Mouse (Mus musculus) gastrocnemius, adult 18-20 months (tissue): Measurements from ENCODE around the gene Fa2h. TPM values are rescaled to one million over a fixed set of nuclear protein-coding genes. Genes with fewer than 3 reads are reported as not detected.
A peak's percentile ranks its signal among the peaks of the same experiment; 100 is the strongest.

ENCODE experiments used
- DNase-seq: peaks from one replicate; pipeline ENCODE4 v3.0.0; 2021; ENCODE audit warnings: low spot score
- long read RNA-seq, 2 experiments: library from polyadenylated mRNA; stranded (forward); transcript quantifications; one replicate each; pipeline ENCODE4 v2.0.0; 2021
- total RNA-seq, 2 experiments: library from RNA; stranded (reverse); gene quantifications; 2 replicates each; pipeline ENCODE4 v1.2.3; 2021

The Fa2h gene
- total RNA-seq: under 1 TPM; 0.66 to 0.88 TPM
- long read RNA-seq, experiment 1, partial matches to known transcripts: 0 of 1 reads
- long read RNA-seq, experiment 1, other reads (novel, unspliced or antisense): 0 of 1 reads
- long read RNA-seq, experiment 2: 0 reads

DNA sequence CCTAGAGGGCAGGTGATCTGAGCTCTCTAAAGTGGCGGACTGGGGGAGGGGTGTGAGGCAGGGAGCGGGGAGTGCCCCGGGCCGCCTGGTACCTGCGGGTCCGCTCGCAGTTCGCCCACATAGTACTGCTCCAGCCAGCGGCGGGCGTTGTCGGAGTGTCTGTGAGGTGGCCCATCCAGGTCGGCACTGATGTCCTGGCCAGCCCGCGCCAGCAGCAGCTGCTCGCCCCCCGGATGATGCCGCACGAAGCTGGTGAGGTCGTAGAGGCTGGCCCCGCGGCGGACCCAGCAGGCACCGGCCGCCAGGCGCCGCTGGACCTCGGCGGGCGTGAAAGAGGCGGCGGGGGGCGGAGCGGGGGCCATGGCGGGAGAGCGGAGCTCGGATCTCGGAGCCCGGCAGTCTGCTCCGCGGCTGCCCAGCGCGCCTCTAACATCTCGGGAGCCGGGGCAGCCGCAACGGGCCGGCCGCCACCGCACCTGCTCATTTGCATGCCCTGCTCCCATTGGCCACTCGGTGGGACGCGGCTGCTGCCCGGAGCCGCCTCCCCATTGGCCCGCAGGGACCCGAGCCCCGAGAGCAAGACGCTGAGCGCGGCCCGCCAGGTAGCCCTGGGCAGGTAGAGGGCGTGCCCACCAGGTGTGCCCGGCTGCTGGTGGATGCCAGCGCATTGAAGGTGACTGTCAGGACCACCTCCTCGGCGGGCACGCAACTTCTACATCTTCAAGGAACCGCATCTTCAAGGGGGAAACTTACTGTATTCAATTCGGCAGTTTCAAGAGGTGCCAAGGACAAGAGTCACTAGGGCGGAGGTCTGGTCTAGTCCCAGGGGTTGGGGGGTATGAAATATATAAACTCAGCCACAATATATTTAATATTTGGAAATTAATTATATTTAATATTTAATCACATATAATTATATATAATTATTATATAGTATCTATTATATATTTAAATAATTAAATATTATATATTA, at the start of gene Fa2h:
Fa2h (minus strand) TSS at position 434 of the 973 bp plus-strand sequence.
- DNase-seq: peak; percentile 49

DNA sequence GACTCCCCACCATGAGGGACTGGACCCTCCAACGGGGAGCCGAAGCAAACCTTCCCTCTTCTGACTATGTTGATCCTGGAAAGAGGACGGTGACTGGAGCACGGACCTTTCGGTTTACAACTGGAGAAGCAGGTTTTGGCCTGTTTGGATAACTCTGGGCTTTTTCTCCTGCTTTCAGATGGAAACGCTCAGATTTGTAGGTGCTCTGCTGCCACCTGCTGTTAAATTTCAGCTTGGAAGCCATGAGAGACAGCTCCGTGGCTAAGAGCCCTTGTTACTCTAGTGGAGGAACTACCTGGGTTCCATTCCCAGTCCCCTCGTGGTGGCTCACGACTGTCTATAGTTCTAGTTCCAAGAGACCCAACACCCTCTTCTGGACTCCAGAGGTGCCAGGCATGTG, 45.6 kb upstream of the Fa2h start:
- DNase-seq: peak; percentile 51

DNA sequence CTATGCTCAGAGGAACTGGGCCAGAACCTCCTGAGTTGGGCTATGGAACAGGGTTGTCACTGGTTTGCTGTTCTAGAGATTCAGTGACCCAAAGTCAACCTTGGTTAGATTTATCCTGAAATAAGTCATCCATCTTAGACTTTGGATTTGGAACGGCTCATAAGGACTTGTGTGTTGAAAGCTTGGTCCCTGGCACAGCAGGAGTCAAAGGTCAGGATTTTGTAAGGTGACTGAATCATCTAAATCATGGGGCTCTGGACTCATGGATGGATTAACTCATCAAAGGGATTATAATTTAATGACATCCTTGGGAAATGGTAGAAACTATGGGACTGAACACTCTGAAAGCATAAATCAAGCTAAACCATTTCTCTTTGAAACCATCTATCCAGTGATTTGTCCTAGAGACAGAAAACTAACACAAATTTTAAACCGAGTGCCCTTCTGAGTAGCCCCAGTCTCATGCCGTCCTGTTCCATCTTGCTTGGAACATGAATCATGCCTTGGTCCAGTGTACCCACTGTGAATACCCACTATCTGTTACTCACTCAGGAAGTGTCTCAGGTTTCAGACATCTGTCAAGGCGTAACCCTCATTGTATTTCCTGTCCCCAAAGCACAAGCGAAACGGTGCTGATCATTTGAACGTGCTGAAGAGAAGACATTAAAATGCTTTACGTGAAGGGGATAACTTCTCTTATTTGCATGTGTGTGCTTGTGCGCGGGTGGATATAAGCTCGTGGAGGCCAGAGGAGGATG, 41.6 kb upstream of the Fa2h start:
- DNase-seq: no peak

DNA sequence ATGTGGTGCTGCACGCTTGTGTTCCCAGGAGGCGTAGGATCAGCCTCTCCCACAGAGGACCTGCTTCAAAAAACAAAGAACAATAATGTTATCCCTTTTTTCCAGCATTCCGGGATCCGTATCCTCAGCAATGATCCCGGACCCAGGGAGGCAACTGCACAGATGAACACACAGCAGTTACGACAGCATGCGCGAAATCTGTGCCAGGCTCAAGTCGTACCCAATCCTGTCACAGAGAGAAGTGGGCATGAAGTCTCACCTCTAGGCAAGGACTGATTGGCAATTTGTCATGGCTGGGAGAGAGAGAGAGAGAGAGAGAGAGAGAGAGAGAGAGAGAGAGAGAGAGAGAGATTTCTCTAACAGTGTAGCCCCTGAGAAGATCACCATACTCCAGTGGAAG, 31.0 kb upstream of the Fa2h start:
- DNase-seq: no peak

DNA sequence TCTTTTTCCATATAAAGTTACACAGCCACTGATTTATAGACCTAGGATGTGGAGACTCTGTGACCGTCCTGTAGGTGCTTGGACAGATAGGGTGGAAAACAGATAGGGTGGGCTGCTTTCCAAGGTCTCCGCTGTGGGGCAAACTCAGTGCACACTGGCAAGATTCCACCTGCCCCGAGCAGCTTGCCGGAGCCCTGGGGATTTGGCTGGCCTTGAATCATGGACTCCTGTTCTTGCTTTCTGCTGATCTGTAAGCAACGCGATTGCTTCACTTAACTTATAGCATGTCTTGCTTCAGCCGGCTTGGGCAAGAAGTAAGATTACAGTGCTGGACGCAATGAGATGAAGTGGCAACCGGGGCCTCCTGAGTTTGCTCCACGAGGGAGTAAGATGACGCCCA, 30.6 kb upstream of the Fa2h start:
- DNase-seq: no peak

DNA sequence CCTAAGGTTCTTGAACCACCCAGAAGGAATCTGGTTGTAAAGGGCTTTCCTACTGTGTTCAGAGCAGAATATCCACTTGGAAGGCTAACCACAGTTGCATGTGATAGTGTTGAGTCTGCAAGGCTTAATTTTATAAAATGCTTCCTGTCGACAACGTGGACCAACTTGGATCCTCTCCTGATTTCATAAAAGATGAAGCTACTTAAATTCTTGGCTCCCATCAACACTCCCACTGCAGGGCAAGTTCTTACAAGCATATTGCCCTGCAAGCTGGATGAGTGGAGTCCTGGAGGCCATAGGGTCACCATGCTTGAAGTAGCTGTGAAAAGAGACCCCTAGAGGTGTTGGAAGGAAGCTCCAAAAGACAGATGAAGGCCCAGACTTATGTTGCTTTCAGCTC, 29.0 kb upstream of the Fa2h start:
- DNase-seq: no peak

DNA sequence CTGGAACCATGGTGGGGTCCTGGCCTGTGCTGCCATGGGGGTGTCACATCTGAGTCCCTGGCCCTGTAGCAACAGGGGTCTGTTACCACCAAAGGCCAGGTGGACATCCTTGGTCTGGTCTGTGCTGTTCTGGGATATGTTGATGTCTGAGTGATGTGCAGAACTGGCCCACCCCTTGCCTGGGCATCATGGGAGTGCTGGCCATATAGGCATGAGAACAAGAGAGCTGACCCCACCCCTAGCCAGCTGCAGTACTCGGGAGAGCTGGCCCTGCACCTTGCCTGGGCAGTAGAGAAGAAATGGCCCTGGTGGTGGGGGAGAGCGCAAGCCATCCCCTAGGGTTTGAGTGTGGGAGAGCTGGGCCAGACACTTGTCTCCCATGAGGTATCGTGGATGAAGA, 25.5 kb upstream of the Fa2h start:
- no peak for DNase-seq

DNA sequence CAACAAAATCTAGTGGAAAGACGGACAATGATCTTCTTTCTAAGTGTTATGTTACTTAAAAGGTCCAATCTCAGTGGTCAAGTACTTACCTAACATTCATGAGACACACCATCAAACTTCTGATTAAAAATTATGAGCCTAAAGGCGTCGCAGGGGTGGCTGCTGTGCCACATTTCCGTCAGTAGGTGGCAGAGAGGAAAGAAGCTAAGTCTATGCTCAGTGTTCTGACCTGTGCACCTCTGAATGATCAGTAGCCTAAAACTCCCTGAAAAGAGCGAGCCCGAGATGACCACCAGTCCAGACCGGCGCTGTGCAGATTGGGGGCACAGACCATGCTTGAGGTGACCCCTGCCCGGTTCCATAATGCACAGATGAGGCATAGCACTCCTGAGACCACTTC, 25.0 kb upstream of the Fa2h start:
- DNase-seq: peak; percentile 13

DNA sequence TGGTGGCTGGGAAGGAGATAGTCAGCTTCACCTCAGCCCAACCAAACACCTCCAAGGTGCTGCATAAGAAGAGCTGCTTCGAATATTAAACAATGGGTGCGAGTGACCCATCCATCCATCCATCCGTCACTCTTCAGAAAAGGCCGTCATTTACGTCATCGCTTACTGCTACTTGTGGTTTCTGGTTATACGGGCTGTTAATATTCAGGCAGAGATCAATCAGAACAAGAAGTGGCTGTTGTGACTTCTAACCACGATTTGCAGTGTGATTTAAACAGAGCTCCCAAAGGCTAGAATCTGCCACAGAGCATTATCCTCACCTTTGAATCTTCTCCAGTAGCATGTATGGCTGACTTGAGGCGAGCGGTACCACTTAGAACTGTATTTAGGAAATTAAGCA, 23.6 kb upstream of the Fa2h start:
- no peak for DNase-seq

DNA sequence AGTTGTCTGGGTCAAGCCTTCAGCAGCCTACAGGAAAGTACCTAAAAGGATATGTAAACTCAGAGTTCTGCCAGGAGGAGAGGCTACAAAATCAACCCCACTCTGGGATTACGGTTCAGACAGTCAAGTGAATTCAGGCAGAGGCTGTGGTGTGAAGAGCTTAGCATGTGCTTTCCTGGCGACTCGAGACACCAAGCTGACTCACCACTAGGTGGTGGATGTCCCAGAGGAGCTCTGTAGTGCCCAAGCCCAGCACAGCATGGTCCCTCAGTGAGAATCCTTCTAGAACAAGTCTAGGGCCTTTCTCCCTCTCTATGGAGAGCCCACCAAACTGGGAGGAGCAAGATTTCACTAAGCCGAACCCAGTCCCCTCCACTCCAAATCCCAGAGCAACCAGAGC, 9.8 kb upstream of the Fa2h start:
- DNase-seq: no peak

DNA sequence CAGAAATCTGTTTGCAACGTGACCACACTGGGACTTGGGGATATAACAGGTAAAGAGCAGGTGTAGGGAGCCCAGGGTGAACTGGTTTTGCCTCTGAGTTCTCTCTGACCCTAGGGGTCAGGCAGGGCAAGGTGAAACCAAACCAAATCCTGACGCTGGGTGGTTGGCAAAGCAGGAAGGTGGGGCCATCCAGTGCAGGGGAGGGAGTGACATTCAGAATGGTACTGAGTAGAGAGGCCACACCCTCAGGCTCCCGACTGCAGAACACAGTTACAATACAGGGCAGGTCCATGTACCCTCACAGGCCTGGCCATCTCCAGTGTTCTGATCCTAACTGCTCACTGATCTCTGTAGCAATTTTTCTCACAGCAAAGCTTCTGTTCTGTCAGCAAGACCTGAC, 2.4 kb downstream of the Fa2h start:
- DNase-seq: no peak

DNA sequence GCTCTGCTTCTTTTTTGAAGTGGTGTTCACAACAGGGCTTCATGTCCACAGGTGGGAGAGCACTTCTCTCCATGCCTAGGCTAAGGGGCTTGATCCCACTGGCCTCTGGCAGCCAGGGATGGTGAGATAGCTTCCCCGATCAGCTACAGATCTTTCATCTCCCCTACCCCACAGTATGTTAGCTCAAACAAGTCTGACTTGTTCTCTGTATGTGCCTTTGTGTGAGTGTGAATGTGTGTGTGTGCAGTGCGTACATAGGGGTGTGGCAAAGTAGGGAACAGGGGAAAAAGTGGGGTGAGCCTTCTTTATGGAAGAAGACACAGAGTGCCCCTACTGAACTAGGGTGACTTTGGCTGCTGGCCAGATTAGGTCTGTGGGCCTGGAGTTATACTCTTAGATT, 2.8 kb downstream of the Fa2h start:
- DNase-seq: no peak

DNA sequence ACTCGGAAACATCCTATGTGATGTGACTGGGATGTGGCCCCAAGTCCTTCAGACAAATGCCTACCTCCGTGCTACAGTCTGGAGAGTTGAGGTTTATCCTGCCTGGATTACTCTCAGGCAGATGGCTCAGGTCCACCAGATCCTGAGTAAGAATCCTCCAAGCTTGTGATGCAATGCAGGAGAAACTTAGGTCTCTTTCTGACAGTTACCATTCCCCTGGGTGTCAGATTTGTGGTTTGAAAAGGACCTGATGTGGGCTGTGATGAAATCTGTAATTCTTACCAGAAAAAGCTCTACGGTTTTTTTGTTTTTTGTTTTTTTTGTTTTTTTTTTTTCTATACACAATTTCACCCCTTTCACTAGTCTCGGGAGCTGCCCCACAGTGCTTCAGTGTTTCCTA, 4.0 kb downstream of the Fa2h start:
- no peak for DNase-seq

DNA sequence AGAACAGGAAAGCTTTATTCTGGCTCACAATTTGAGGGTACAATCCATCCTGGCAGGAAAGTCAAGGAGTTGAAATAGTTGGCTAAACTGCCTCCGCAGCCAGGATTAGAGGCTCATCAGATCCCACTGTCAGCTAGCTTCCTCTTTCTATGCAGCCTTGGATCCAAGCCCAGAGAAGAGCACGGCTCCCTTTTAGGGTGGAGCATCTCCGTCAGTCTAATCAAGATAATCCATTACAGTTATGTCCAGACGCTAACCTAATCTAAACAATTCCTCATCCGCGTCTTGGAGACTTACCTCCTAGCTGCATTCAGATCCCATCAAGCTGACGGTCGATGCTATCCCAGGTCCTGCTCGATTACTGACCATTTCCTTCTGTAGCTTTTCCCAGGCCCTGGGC, 7.7 kb downstream of the Fa2h start:
- DNase-seq: no peak

DNA sequence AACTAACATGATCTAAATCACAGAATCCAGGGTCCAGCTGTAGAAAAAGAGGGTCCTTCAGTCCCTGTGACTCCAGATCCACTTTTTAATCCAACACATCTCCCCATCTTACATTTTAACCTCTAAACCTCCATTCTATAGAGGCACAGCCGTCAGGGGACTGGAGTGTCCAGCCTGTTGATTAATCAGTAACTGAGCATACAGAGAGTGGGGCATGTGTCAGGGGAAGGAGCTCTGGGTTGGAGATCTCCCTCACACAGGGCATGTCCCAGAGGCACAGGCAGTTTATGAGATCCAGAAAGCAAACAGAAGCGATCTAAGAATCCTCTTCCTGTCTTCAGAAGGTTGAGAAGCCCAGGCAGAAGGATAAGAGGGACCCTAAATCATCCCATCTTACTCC, 9.0 kb downstream of the Fa2h start:
- no peak for DNase-seq

DNA sequence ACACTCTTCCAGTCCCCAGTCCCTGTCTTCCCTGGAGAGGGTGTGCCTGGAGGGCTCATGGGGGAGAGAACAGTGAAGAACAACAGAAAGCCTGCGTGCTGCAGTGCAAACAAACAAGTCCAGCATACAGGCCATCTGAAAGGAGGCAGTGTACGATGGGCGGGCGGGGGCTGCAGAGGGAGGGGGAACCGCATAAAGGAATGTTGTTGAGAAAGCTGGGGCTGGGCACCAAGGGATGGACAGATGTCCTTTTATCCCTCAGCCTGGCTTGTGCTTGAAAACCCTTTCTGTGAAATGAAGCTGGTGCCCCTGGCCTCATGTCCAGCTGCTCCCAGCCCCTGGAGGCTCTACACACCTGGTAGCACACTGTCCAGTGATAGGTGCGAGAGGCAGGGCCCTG, 18.4 kb downstream of the Fa2h start:
- DNase-seq: no peak

DNA sequence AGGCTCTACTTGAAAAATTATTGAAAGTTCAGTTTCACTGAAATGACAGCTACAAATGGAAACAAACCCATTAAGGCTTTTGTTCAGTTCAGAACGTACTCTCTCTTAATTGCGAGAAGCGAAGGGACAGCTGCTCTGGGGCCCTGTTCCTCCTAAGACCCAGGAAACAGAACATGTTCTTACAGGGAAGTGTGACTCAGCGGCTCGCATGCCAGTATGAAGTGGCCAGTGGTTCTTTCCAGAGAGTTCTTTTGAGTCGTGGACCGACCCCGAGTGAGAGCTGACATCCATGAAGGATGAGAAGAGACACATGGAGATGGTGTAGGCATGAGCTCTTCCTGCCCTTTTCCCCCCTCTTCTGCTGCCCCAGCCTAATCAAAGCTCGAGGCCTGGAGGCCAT, 23.9 kb downstream of the Fa2h start:
- DNase-seq: no peak

DNA sequence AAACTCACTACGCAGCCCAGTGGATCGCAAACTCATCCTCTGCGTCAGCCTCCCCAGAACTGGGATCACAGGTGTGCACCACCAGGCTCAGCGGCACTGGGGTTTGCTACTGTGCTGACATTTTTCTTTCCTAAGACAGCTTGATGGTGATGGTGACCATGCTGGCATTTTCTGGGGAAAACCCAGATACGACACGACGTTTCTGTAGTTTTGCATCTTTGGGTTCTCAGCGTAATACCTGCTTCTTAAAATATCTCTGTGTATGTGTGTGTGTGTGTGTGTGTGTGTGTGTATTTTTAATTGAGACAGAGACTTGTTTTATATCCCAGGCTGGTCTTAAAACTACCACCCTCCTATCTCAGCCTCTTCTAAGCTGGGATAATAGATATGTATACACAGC, 26.3 kb downstream of the Fa2h start:
- DNase-seq: no peak

DNA sequence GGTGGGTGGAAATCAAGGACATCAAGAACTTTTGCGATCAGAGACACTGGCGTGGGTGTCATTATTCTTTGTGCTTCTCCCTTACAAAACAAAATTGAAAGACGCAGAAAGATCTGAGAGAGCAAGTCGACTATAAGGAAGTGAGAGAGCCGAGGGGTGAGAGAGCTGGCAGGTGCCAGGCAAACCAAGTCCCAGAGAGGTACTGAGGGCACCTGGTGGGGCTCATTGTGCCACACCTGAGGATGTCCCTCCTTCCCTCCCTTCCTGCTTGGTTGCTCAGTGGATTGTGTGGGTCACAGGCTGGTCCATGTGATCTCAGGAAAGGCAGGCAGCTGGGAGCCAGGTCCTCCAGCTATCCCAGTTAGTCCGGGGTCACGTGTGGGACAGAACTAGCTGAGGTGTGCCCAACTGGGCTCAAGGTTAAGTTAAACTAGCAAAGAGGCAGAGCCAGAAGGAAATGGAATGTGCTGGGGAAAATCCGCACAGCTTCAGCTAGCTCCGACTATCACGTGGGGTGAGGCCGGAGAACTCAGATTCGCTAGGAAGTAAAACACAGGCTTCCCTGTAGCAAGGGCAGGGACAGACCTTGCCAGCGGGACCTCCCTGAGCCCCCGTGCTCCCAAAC, 26.9 kb downstream of the Fa2h start:
- peak; percentile 8 for DNase-seq

DNA sequence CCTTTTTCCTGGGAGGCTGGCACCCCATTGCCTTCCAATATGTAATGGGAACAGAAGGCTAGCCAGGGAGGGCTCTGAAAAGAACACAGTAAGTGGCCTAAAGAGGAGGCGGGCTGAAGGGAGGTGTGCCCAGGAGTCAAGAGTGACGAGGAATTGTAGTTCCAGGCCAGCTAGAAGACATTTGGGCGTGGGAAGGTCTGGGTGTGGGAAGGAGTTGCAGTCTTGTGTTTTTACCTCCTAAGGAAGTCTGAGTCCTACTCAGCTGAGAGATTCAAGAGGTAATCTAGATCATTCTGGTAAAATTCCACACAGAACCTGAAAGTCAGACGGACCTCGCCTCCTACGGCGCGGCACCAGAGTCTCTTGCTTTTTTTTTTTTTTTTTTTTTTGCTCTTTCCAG, 30.1 kb downstream of the Fa2h start:
- no peak for DNase-seq

DNA sequence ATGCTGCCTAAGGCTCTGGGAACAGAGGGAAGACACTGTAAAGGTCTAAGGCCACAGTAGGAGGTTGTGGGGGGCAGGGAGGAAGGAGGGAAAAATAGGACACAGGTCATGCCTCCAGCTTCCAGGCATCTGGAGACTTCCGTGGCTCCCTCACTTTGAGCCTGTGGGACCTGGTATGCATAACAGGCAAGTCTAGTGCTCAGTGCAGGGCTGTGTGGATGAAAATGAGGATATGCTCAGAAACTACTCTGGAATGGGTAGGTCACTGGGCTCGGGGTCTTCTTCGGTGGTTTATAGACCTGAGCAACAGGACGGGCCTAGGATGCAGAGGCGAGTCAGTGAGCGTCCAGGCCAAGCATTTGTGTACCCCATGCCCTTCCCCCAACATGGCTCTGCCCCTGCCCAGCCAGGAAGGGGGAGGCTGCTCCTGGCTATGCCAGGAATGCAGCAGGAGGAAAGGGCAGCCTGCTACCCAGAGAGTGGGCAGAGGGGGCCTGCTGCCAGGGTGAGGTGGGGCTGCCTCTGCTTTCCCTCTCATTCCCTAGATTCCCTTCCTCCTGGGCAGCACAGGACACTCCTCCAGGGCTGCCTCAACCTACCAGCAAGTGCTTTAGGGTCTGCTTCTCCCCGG, 32.9 kb downstream of the Fa2h start:
- DNase-seq: no peak

DNA sequence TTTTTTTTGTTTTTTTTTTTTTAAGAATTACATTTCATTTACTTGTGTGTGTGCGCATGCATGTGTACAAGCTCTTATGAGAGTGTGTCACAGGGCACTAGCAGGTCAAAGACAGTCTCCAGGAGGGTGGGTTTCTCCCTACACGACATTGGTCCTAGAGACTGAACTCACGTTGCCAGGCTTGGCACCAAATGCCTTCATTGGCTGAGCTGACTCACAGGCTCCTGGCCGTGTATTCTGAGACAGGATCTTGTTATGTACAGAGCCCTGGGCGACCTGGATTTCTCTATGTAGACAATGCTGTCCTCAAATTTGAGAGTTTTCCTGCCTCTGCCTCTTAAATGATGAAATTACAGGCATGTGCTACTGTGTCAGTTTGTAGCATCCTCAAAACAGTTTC, 33.7 kb downstream of the Fa2h start:
- DNase-seq: no peak
